Mouse (Mus musculus) cerebellum, adult 2 months (tissue): ENCODE results near the gene Bank1.
"Not testable (repeated sequence)": the region's sequence is repeated elsewhere in the genome, so short reads cannot be mapped to it uniquely, and the experiment has no call there.

Experiments
- CTCF ChIP-seq: fragments of 200-500 bp; IDR thresholded peaks from 2 replicates; pipeline ENCODE4 v1.5.1; 2011; ENCODE audit warnings: low read depth, mild to moderate bottlenecking, control low read depth, low read length, moderate library complexity, borderline replicate concordance; ENCODE audit not compliant: insufficient read depth
- POLR2A ChIP-seq: fragments of 200-500 bp; IDR thresholded peaks from 2 replicates; pipeline ENCODE4 v1.6.1; 2011; ENCODE audit warnings: low read length, control low read depth, borderline replicate concordance; ENCODE audit not compliant: insufficient read depth

- TF ChIP-seq POLR2A, CTCF: not testable (repeated sequence)
Measured at GRCm38 (mm10) chr3:136324716-136325115, 1.1 kb downstream of the Bank1 start.
